ENCODE assay signal across 8 mouse cellular contexts in genomic region chr3:97879222-97879621, GRCm38 (mm10). TPM values are rescaled to one million over a fixed set of nuclear protein-coding genes. Genes with fewer than 3 reads are reported as not detected.
A peak's percentile ranks its signal among the peaks of the same experiment; 100 is the strongest.
DNase-seq lines count a peak whose midpoint lies in the region; ATAC-seq and TF ChIP-seq lines count a peak whose summit lies in the region.

No protein-coding gene starts in this region.

- peak; percentile 80 for DNase-seq in MEL (ENCODE audit: low read depth, low spot score)
- DNase-seq in cerebellum, adult 2 months, result peak; percentile 53 to 64
- DNase-seq in gastrocnemius, postnatal 25 days, result peak; percentile 55
- peak; percentile 61 to 87 for DNase-seq in layer of hippocampus, adult 2 months (ENCODE audit: low spot score in 2 of 2)
- peak; percentile 77 for DNase-seq in lung, postnatal 25 days (ENCODE audit: low spot score)

- WGBS in cerebellum, adult 2 months, result 20% methylated on average over 5 of the region's 5 CpGs
- WGBS in small intestine, adult 2 months, result 7% methylated on average over 5 of the region's 5 CpGs

- H3K4me3 ChIP-seq in C2C12 (ENCODE audit: insufficient read depth, poor library complexity, severe bottlenecking) (no peak overlapping the region), MEL (ENCODE audit: control insufficient read depth in 1 of 2, insufficient read depth in 1 of 2, low read depth in 2 of 2, low read length in 2 of 2) (no peak overlapping the region)
- H3K4me3 ChIP-seq in cerebellum, adult 2 months (replicated peaks; ENCODE audit: insufficient read depth, low read depth, low read length), result no peak overlapping the region
- H3K4me3 ChIP-seq in layer of hippocampus, adult 2 months, result no peak overlapping the region
- H3K4me3 ChIP-seq in small intestine, adult 2 months (ENCODE audit: low read depth, low read length), result no peak overlapping the region

- H3K27me3 ChIP-seq in C2C12 (ENCODE audit: control insufficient read depth, insufficient read depth, insufficient read length) (no peaks in the 10 kb centered on the region), MEL (ENCODE audit: control insufficient read depth in 1 of 2, insufficient read depth in 2 of 2, low read length in 2 of 2) (peaks cover 4 to 9% of the 10 kb centered on the region in 2 experiments)
- H3K27me3 ChIP-seq in cerebellum, adult 2 months (ENCODE audit: control insufficient read depth, insufficient read depth, low read length), result no peaks in the 10 kb centered on the region
- H3K27me3 ChIP-seq in small intestine, adult 2 months (ENCODE audit: control insufficient read depth, insufficient read depth, low read length), result no peaks in the 10 kb centered on the region; the same call in 1 of the 2 replicates

- H3K36me3 ChIP-seq in C2C12 (ENCODE audit: control insufficient read depth, insufficient read depth), result no peaks in the 10 kb centered on the region
- no peaks in the 10 kb centered on the region; a peak in 1 of 4 replicates for H3K36me3 ChIP-seq in MEL (ENCODE audit: control insufficient read depth in 1 of 2, insufficient read depth in 2 of 2, low read length in 2 of 2)
- no peaks in the 10 kb centered on the region for H3K36me3 ChIP-seq in small intestine, adult 2 months (ENCODE audit: control insufficient read depth, insufficient read depth, low read length)

- no peaks in the 10 kb centered on the region for H3K79me2 ChIP-seq in C2C12 (ENCODE audit: control insufficient read depth, insufficient read depth)
- H3K79me2 ChIP-seq in MEL (ENCODE audit: control insufficient read depth, insufficient read depth, low read length, poor library complexity), result no peaks in the 10 kb centered on the region

- no peak overlapping the region for H3K9ac ChIP-seq in MEL (ENCODE audit: control insufficient read depth, low read depth, low read length, poor library complexity, severe bottlenecking)

- H3ac ChIP-seq in C2C12 (ENCODE audit: control insufficient read depth, insufficient read length, low read depth), result no peak overlapping the region

- no peaks in the 10 kb centered on the region; a peak in 1 of 4 replicates for H3K4me1 ChIP-seq in MEL (ENCODE audit: control insufficient read depth in 1 of 2, insufficient read depth in 2 of 2, low read length in 2 of 2)
- peaks cover 2% of the 10 kb centered on the region for H3K4me1 ChIP-seq in cerebellum, adult 2 months (ENCODE audit: control insufficient read depth, insufficient read depth, low read length)
- H3K4me1 ChIP-seq in small intestine, adult 2 months (ENCODE audit: control insufficient read depth, insufficient read depth, insufficient read length, low read length), result no peaks in the 10 kb centered on the region

- peak; percentile 65 for TF ChIP-seq CTCF in C2C12 (IDR thresholded peaks at IDR 0.05; ENCODE audit: control insufficient read depth, insufficient read depth, insufficient read length)
- peak; percentile 76 to 91 (median 83) for TF ChIP-seq CTCF in MEL (IDR thresholded peaks at IDR 0.05 in 2 of 3, conservative IDR thresholded peaks at IDR 0.05 in 1 of 3; ENCODE audit: control insufficient read depth in 1 of 3, insufficient read depth in 1 of 3, low read depth in 2 of 3, low read length in 3 of 3, poor library complexity in 1 of 3, severe bottlenecking in 1 of 3)
- TF ChIP-seq CTCF in cerebellum, adult 2 months (IDR thresholded peaks at IDR 0.05; ENCODE audit: borderline replicate concordance, insufficient read depth, low read depth, low read length), result peak; percentile 54; the same call in 1 of the 2 replicates
- TF ChIP-seq CTCF in layer of hippocampus, adult 2 months (conservative IDR thresholded peaks at IDR 0.05), result peak; percentile 94
- TF ChIP-seq CTCF in small intestine, adult 2 months (IDR thresholded peaks at IDR 0.05; ENCODE audit: extremely low read depth, insufficient read length, insufficient replicate concordance, low read depth, low read length), result peak; percentile 66; the same call in 1 of the 2 replicates

- H3K27ac ChIP-seq in MEL (ENCODE audit: control insufficient read depth, low read depth, low read length), result no peak overlapping the region
- H3K27ac ChIP-seq in cerebellum, adult 2 months (ENCODE audit: insufficient read depth, low read length), result no peak overlapping the region
- H3K27ac ChIP-seq in layer of hippocampus, adult 2 months, result no peak overlapping the region
- no peak overlapping the region for H3K27ac ChIP-seq in small intestine, adult 2 months (ENCODE audit: insufficient read depth, low read depth, low read length)

- no peak for TF ChIP-seq EP300 in MEL (IDR thresholded peaks at IDR 0.05; ENCODE audit: low read depth in 1 of 2, low read length in 2 of 2)

- TF ChIP-seq RAD21 in MEL (IDR thresholded peaks at IDR 0.05; ENCODE audit: low read depth, low read length), result peak; percentile 80

- no peaks in the 10 kb centered on the region for H3K79me3 ChIP-seq in C2C12 (ENCODE audit: low read depth)

- no peaks in the 10 kb centered on the region for H3K9me3 ChIP-seq in MEL (replicated peaks; ENCODE audit: insufficient read depth, low read length)

- no peak for ATAC-seq in erythroid progenitor cell, adult 5-6 weeks (replicated peaks; ENCODE audit: low FRiP score, poor library complexity, severe bottlenecking)

- TF ChIP-seq POLR2A in MEL (IDR thresholded peaks at IDR 0.05; ENCODE audit: control insufficient read depth in 1 of 2, insufficient read depth in 1 of 2, low read depth in 1 of 2, low read length in 2 of 2, poor library complexity in 1 of 2), result no peak
- TF ChIP-seq POLR2A in cerebellum, adult 2 months (IDR thresholded peaks at IDR 0.05; ENCODE audit: borderline replicate concordance, insufficient read depth, low read length), result no peak
- no peak for TF ChIP-seq POLR2A in small intestine, adult 2 months (IDR thresholded peaks at IDR 0.05; ENCODE audit: low read depth, low read length)

TF ChIP-seq in C2C12, 6 proteins besides CTCF, POLR2A, EP300 and RAD21:
- TF ChIP-seq CEBPB (IDR thresholded peaks at IDR 0.05; ENCODE audit: low read depth) (no peak), USF1 (IDR thresholded peaks at IDR 0.05; ENCODE audit: low read depth) (no peak), MAX (IDR thresholded peaks at IDR 0.05) (no peak), MYOG (IDR thresholded peaks at IDR 0.05; ENCODE audit: control insufficient read depth, extremely low read depth, insufficient read length) (no peak), FOSL1 (IDR thresholded peaks at IDR 0.05; ENCODE audit: insufficient read depth, low read length, poor library complexity, severe bottlenecking) (no peak), MYOD1 (IDR thresholded peaks at IDR 0.05; ENCODE audit: control insufficient read depth, insufficient read length, low read depth) (no peak)
TF ChIP-seq in C2C12: peak in this region for 0.

TF ChIP-seq in MEL, 35 proteins besides CTCF, POLR2A, EP300 and RAD21:
- no peak for TF ChIP-seq POLR2AphosphoS5 (IDR thresholded peaks at IDR 0.05; ENCODE audit: borderline replicate concordance, low read depth, low read length)
- TF ChIP-seq ZC3H11A (IDR thresholded peaks at IDR 0.05; ENCODE audit: low read depth, low read length), result peak; percentile 77
- no peak for TF ChIP-seq NELFE (IDR thresholded peaks at IDR 0.05; ENCODE audit: low read depth, low read length)
- TF ChIP-seq TCF12 (IDR thresholded peaks at IDR 0.05; ENCODE audit: low read depth, low read length), result no peak
- TF ChIP-seq ZKSCAN1 (IDR thresholded peaks at IDR 0.05; ENCODE audit: low read depth, low read length), result no peak
- no peak for TF ChIP-seq GATA1 (IDR thresholded peaks at IDR 0.05; ENCODE audit: low read depth, low read length)
- no peak for TF ChIP-seq BHLHE40 (IDR thresholded peaks at IDR 0.05; ENCODE audit: borderline replicate concordance, low read depth, low read length)
- TF ChIP-seq MYB (IDR thresholded peaks at IDR 0.05; ENCODE audit: low read depth, low read length), result no peak
- TF ChIP-seq MYC (IDR thresholded peaks at IDR 0.05; ENCODE audit: low read depth, low read length), result peak; percentile 77
- peak; percentile 82 for TF ChIP-seq SIN3A (IDR thresholded peaks at IDR 0.05; ENCODE audit: low read length)
- TF ChIP-seq USF2 (IDR thresholded peaks at IDR 0.05; ENCODE audit: borderline replicate concordance in 1 of 2, insufficient read depth in 1 of 2, low read depth in 1 of 2, low read length in 2 of 2), result no peak
- TF ChIP-seq MAFK (IDR thresholded peaks at IDR 0.05; ENCODE audit: borderline replicate concordance, low read depth, low read length), result no peak
- TF ChIP-seq E2F4 (IDR thresholded peaks at IDR 0.05; ENCODE audit: borderline replicate concordance, low read depth, low read length), result no peak
- no peak for TF ChIP-seq JUND (IDR thresholded peaks at IDR 0.05; ENCODE audit: low read depth, low read length)
- peak; percentile 97 for TF ChIP-seq SMC3 (IDR thresholded peaks at IDR 0.05; ENCODE audit: low read depth, low read length)

RNA-seq across cellular contexts. Expression of gene Pde4dip, which starts 9.3 kb away (rescaled TPM):
- polyA plus RNA-seq in C2C12 (2012; fragmentation: generic; extraction: Trizol), result 26.4 TPM
- total RNA-seq in MEL (2012; rRNA removed), result 52.4 and 53.3 TPM in 2 replicates
- 10 to 100 TPM in 1 of 2 experiments, not detected in 1; 47.6 TPM for polyA plus RNA-seq in MEL (2012; ENCODE audit: insufficient read depth in 1 of 2, insufficient read length in 2 of 2, low read depth in 1 of 2, low replicate concordance in 2 of 2, missing spikeins in 1 of 2)
- 88.6 and 93.9 TPM in 2 replicates for polyA plus RNA-seq in cerebellum, adult 2 months (2012; rRNA removed)
- total RNA-seq in gastrocnemius, postnatal 25 days (2021), result 1,000 to 10,000 TPM; 3,024 to 3,244 TPM
- 100 to 1,000 TPM; 232 to 246 TPM for total RNA-seq in layer of hippocampus, adult 2 months (2021)
- polyA plus RNA-seq in small intestine, adult 2 months (2012; rRNA removed), result 8.0 and 12.2 TPM in 2 replicates
- total RNA-seq in erythroid progenitor cell, adult 5-6 weeks (2015; ENCODE audit: low replicate concordance), result 1.3 and 1.8 TPM in 2 replicates
- 1.8 and 2.3 TPM in 2 replicates for total RNA-seq in erythroid progenitor cell, adult 5-6 weeks (2017; ENCODE audit: low replicate concordance)

RNA-seq across cellular contexts. Expression of gene Sec22b, which starts 21.8 kb away (rescaled TPM):
- polyA plus RNA-seq in C2C12 (2012; fragmentation: generic; extraction: Trizol), result 60.0 TPM
- total RNA-seq in MEL (2012; rRNA removed), result 35.3 and 36.8 TPM in 2 replicates
- 10 to 100 TPM in 1 of 2 experiments, not detected in 1; 43.3 TPM for polyA plus RNA-seq in MEL (2012; ENCODE audit: insufficient read depth in 1 of 2, insufficient read length in 2 of 2, low read depth in 1 of 2, low replicate concordance in 2 of 2, missing spikeins in 1 of 2)
- polyA plus RNA-seq in cerebellum, adult 2 months (2012; rRNA removed), result 69.9 and 70.5 TPM in 2 replicates
- total RNA-seq in gastrocnemius, postnatal 25 days (2021), result 10 to 100 TPM; 26.0 to 26.3 TPM
- 10 to 100 TPM; 78.3 to 81.7 TPM for total RNA-seq in layer of hippocampus, adult 2 months (2021)
- polyA plus RNA-seq in small intestine, adult 2 months (2012; rRNA removed), result 28.5 and 40.0 TPM in 2 replicates
- total RNA-seq in erythroid progenitor cell, adult 5-6 weeks (2015; ENCODE audit: low replicate concordance), result 23.5 and 38.2 TPM in 2 replicates
- 8.7 and 31.7 TPM in 2 replicates for total RNA-seq in erythroid progenitor cell, adult 5-6 weeks (2017; ENCODE audit: low replicate concordance)

Comparison
In these comparisons a context has a peak if more than half of its experiments do, and no peak if none do; other contexts are left out.
1. RNA of gene Pde4dip, which starts 9.3 kb away (total RNA-seq): 3,024 to 3,244 TPM in gastrocnemius, postnatal 25 days, 232 to 246 TPM in layer of hippocampus, adult 2 months and 52.4 to 53.3 TPM in MEL; 1.3 to 2.3 TPM in erythroid progenitor cell, adult 5-6 weeks; every median in the first group is over 10 times any median in the second.
2. Peak in every context shown above with its lines, with median percentiles within 50 percentile points of each other: CTCF ChIP-seq and DNase-seq.